Mouse (Mus musculus) E14TG2a.4 (cell line): ENCODE results near the gene S1pr5.
A peak's percentile ranks its signal among the peaks of the same experiment; 100 is the strongest.
"Not testable (repeated sequence)": the region's sequence is repeated elsewhere in the genome, so short reads cannot be mapped to it uniquely, and the experiment has no call there.

Experiments
- H3K27me3 ChIP-seq: 2 replicates; pipeline ENCODE4 v1.6.1; 2014; ENCODE audit warnings: low read length, control low read depth; ENCODE audit not compliant: insufficient read depth
- H3K36me3 ChIP-seq: 2 replicates; pipeline ENCODE4 v1.6.1; 2014; ENCODE audit warnings: low read length, control low read depth; ENCODE audit not compliant: insufficient read depth
- H3K4me1 ChIP-seq: replicated peaks from 2 replicates; pipeline ENCODE4 v1.6.1; 2014; ENCODE audit warnings: low read depth, low read length, control low read depth
- H3K4me3 ChIP-seq: replicated peaks from 2 replicates; pipeline ENCODE4 v1.5.1; 2014; ENCODE audit warnings: mild to moderate bottlenecking, low read length
- H3K9me3 ChIP-seq: 2 replicates; pipeline ENCODE4 v1.6.1; 2014; ENCODE audit warnings: low read length, control low read depth
- CTCF ChIP-seq: conservative IDR thresholded peaks from 2 replicates; pipeline ENCODE4 v1.5.1; 2014; ENCODE audit warnings: low read length
- NANOG ChIP-seq: IDR thresholded peaks from 2 replicates; pipeline ENCODE4 v1.6.1; 2014; ENCODE audit warnings: borderline replicate concordance, low read length, mixed read lengths
- POU5F1 ChIP-seq: IDR thresholded peaks from 2 replicates; pipeline ENCODE4 v1.6.1; 2014; ENCODE audit warnings: low read length, borderline replicate concordance

S1pr5 gene

DNA sequence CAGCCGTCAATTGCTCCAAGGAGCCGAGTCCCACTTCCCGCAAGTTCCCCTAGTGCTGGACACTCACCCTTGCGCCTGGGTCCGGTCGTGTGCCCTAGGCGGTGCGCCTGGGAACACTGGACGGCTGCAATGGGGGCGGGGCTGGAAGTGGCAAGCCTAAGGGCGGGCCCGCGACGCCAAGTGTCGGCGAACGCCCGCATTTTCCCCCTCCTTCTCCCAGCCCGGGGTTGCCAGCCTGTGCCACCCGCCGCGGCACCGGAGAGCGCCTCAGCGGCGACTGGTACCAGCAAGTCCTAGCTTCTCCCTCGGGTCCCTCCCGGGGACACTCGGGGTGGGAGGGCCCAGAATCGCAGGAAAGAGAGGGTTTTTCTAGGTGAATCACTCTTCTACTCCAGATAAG, at the start of gene S1pr5:
TSS of gene S1pr5 (minus strand) at position 118 of the 400 bp plus-strand sequence.
- TF ChIP-seq CTCF: no peak
- TF ChIP-seq POU5F1: no peak
- TF ChIP-seq NANOG: no peak
- H3K9me3 ChIP-seq: no peaks in the 10 kb centered on the region
- H3K36me3 ChIP-seq: no peaks in the 10 kb centered on the region
- H3K27me3 ChIP-seq: peaks cover 70% of the 10 kb centered on the region
- peaks cover 54% of the 10 kb centered on the region for H3K4me1 ChIP-seq
- H3K4me3 ChIP-seq: peak within 1 kb of the TSS; percentile 73

DNA sequence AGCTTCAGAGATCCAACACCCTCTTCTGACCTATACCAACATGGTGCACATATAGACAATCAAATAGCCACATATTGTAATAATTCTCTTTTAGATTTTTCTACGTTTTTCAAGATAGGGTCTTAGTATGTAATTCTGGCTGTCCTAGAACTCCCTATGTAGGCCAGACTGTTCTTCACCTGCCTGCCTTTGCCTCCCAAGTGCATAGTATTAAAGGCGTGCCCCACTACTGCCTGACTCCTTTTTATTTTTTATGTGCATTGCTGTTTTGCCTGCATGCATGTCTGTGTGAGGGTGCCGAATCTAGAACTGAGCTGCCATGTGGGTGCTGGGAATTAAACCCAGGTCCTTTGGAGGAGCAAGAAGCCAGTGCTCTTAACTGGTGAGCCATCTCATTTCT, 44.0 kb upstream of the S1pr5 start:
- H3K4me1 ChIP-seq: peaks cover 38% of the 10 kb centered on the region

DNA sequence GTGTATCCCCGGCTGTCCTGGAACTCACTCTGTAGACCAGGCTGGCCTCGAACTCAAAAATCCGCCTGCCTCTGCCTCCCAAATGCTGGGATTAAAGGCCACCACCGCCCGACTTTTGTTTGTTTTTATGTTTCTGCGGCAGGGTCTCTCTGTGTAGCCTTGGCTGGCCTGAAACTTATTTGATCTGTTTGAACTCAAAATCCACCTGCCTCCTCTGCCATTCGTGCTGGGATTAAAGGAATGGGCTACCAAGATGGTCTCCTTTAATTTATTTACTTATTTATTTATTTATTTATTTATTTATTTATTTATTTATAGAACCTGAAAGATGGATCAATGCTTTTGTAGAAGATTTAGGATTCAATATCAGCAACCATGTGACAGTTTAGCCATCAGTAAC, 43.6 kb upstream of the S1pr5 start:
- H3K9me3 ChIP-seq, H3K27me3 ChIP-seq: not testable (repeated sequence)
- H3K36me3 ChIP-seq: peaks cover 14% of the 10 kb centered on the region
- H3K4me1 ChIP-seq: peaks cover 38% of the 10 kb centered on the region
- H3K4me3 ChIP-seq: peak overlapping the region; percentile 79

More for the DNA sequence above, 44.0 kb upstream of the S1pr5 start:
- Histone ChIP-seq H3K27me3 (no peaks in the 10 kb centered on the region), H3K9me3 (no peaks in the 10 kb centered on the region), H3K4me3 (peak overlapping the region; percentile 79; the same call in 1 of the 2 replicates), H3K36me3 (peaks cover 12% of the 10 kb centered on the region)
- TF ChIP-seq CTCF (no peak), NANOG (no peak), POU5F1 (no peak)

DNA sequence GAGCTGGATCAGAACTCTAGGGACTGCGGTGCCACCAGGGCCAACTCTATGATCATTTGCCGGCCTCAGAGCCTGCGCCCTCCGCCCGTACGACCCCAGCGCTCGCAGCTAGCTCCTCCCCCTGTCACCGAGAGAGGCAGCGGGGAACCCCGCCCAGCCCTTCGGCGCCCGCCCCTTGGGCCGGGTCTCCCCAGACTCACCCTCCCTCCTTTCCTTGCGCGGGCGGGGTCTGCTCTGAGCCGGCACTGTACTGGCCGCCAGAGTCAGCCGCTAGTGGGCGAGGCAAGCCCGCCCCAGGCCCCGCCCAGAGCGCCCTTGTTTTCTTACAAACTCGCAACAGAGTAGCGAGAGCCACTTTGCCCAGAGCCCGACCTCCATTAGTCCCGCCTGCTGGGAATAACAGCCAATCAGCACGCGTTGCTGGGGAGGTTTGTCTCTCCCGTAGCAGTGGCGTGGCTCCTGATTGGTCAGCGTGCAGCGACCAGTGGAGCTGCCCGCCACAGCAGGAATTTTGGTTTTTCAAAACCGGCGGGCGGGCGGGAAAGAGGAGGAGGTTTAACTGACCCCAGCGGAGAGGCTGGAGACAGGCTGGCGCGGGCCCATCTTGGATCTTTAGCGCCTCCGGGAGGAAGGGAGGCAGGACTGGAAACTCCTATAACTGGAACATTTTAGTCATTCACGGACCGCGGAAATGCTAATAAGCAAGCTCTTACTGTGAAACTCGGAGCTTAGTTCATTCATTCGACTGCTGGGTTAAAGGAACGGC, 43.0 kb upstream of the S1pr5 start, which contains the start of gene Cdkn2d:
TSS of gene Cdkn2d (minus strand) at position 386 of the 766 bp plus-strand sequence.
- Histone ChIP-seq H3K27me3 (no peaks in the 10 kb centered on the region), H3K4me1 (peaks cover 43% of the 10 kb centered on the region), H3K36me3 (peaks cover 18% of the 10 kb centered on the region), H3K4me3 (peak within 1 kb of the TSS; percentile 90), H3K9me3 (no peaks in the 10 kb centered on the region)
- no peak for TF ChIP-seq NANOG
- no peak for TF ChIP-seq POU5F1
- TF ChIP-seq CTCF: no peak

DNA sequence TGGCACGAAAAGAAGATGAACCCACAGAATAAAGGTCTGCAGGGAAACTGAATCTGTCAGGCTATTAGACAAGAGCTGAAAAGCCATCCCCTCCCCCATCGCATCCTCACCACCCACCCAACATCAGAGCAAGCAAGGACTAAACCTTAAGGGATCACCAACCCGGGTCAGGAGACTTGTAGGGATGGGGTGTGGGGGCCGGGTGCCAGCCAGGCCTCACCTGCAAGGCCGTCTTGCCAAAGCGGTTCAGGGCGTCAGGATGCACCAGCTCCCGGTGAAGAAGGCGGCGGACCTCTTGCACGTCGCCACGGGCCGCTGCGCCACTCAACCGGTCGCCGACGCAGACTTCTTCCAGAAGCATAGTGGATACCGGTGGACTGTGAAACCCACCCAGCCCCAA, 42.3 kb upstream of the S1pr5 start:
- no peak for TF ChIP-seq CTCF
- TF ChIP-seq NANOG: no peak
- no peak for TF ChIP-seq POU5F1
- Histone ChIP-seq H3K4me3 (peak overlapping the region; percentile 90), H3K4me1 (peaks cover 48% of the 10 kb centered on the region)

DNA sequence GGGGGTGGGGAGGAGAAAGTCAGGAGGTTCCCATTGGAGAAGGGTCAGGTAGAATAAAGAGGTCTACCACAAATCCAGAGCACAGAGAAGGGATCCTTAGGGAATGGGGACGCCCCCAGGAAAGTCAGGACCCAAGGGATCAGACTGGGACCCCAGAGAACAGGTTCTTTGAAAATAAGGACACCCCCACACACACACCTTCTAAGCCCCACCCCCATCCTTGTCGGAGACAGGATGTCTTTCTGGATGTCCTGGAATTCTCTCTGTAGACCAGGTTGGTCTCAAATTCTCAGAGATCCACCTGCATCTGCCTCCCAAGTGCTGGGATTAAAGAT, 41.1 kb upstream of the S1pr5 start:
- Histone ChIP-seq H3K36me3 (peaks cover 35% of the 10 kb centered on the region), H3K4me3 (no peak overlapping the region), H3K9me3 (no peaks in the 10 kb centered on the region), H3K27me3 (no peaks in the 10 kb centered on the region), H3K4me1 (peaks cover 61% of the 10 kb centered on the region)
- TF ChIP-seq NANOG: no peak
- no peak for TF ChIP-seq POU5F1
- TF ChIP-seq CTCF: no peak

More for the DNA sequence above, 42.3 kb upstream of the S1pr5 start:
- Histone ChIP-seq H3K9me3 (no peaks in the 10 kb centered on the region), H3K36me3 (peaks cover 23% of the 10 kb centered on the region), H3K27me3 (no peaks in the 10 kb centered on the region)

DNA sequence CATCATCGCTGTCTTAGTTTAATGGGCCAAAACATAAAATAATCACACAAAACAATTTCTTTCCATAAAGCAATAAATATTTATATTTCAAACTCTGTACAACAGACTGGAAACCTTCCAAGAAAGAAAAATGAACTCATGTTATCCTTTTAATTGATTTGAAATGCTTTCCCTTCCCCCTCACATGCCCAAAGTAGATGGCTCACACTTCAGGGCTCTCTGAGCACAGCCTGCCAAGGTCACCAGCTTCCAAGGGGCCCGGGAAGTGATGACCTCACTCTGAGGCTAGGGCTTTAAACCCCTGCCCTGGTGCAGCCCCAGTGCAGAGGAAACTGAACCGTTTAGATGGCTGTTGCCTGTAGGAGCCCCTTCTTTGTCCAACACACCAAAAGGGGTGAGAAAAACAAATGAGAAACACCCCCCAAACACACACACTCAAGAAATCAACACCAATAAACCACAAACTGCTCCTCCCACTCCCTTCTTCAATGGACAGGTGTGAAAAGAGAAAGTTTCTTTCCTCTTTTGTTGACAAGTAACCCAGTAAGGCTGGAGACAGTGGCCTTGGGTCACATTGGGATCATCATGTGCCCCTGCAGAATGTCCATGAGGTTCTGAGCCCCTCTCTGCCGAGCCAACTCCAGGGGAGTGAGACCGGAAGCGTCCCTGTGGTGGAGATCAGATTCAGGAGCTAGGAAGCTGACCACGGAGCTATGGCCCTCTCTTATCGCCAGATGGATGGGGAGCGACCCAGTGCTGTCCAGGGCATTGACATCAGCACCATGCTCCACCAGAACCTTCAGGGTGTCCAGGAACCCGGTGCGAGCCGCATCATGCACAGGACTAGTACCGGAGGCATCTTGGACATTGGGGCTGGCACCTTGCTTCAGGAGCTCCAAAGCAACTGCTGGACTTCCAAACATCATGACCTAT, 40.4 kb upstream of the S1pr5 start:
- peak overlapping the region; percentile 98 for H3K4me3 ChIP-seq
- no peak for TF ChIP-seq CTCF
- no peak for TF ChIP-seq NANOG
- TF ChIP-seq POU5F1: no peak
- peaks cover 42% of the 10 kb centered on the region for H3K36me3 ChIP-seq
- no peaks in the 10 kb centered on the region for H3K27me3 ChIP-seq
- no peaks in the 10 kb centered on the region for H3K9me3 ChIP-seq
- H3K4me1 ChIP-seq: peaks cover 64% of the 10 kb centered on the region

DNA sequence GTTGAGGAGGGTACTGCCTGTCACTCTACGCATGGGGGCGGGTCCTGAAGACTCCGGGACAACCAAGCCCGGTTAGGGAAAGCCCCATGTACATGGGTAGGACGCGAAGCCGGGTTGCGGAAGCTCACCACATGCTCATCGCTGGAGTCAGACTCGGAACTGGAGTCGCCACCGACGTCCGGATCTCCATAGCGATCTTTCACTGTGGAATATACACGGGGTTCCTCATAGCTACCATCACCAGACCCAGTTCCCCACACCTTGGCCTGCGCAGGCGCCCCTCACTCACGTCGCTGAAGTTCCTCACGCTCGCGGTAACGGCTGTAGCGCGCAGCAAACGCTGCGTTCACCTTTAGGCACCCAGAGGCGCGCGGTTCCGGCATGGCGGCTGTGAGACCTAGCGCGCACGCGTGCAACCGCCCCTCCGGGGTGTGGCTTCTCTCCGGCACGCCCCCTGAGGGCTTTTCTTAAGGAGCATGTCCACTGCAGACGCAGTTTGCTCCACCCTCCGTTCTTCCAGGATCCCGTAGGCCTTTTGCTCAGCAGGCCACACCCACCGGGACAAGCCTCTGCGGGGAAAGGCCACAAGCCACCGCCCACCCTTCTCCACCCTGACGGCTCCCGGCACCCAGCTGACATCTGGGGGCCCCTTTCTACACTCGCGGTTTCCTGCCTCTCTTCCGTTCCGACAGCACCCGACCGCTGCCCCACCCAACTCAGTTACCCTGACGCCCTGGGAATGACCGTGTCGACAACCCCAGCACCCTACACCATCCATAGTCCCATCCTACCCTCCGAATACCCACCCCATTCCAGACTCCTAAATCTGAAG, 39.5 kb upstream of the S1pr5 start, which contains the start of gene Kri1:
TSS of gene Kri1 (minus strand) at position 399 of the 832 bp plus-strand sequence.
- Histone ChIP-seq H3K36me3 (peaks cover 51% of the 10 kb centered on the region), H3K27me3 (no peaks in the 10 kb centered on the region), H3K4me1 (peaks cover 64% of the 10 kb centered on the region), H3K4me3 (peak within 1 kb of the TSS; percentile 98), H3K9me3 (no peaks in the 10 kb centered on the region)
- TF ChIP-seq POU5F1 (no peak), CTCF (no peak), NANOG (no peak)
